Mouse (Mus musculus) hindbrain, embryonic 15.5 days (tissue): ENCODE data around the gene Zfp280d. TPM values are rescaled to one million over a fixed set of nuclear protein-coding genes. Genes with fewer than 3 reads are reported as not detected.

Source experiments
- ATAC-seq: fragments of 200-750 bp; cut with Nextera tagmentation; 2 replicates; pipeline ENCODE4 v1.8.0; 2017; ENCODE audit warnings: low read depth, moderate number of reproducible peaks, moderate TSS enrichment; ENCODE audit not compliant: low FRiP score
- H3K27ac ChIP-seq: fragments of 300-500 bp; sonication (generic); replicated peaks from 2 replicates; pipeline ENCODE4 v1.5.1; 2015; ENCODE audit warnings: mild to moderate bottlenecking, inconsistent platforms
- H3K27me3 ChIP-seq: fragments of 300-500 bp; sonication (generic); 2 replicates; pipeline ENCODE4 v1.6.1; 2015; ENCODE audit warnings: control low read depth, inconsistent platforms
- H3K36me3 ChIP-seq: fragments of 300-500 bp; sonication (generic); 2 replicates; pipeline ENCODE4 v1.6.1; 2015; ENCODE audit warnings: control low read depth, inconsistent platforms
- H3K4me1 ChIP-seq: fragments of 300-500 bp; sonication (generic); replicated peaks from 2 replicates; pipeline ENCODE4 v1.6.1; 2015; ENCODE audit warnings: control low read depth, inconsistent platforms
- H3K4me2 ChIP-seq: fragments of 300-500 bp; sonication (generic); 2 replicates; pipeline ENCODE4 v1.6.1; 2015; ENCODE audit warnings: moderate library complexity, mild to moderate bottlenecking, inconsistent platforms
- H3K4me3 ChIP-seq: fragments of 300-500 bp; sonication (generic); 2 replicates; pipeline ENCODE4 v1.5.1; 2015; ENCODE audit warnings: mild to moderate bottlenecking, inconsistent platforms
- H3K9ac ChIP-seq: fragments of 300-500 bp; sonication (generic); 2 replicates; pipeline ENCODE4 v1.6.1; 2015; ENCODE audit warnings: inconsistent platforms
- H3K9me3 ChIP-seq: fragments of 300-500 bp; sonication (generic); 2 replicates; pipeline ENCODE4 v1.6.1; 2016; ENCODE audit warnings: control low read depth, inconsistent platforms
- WGBS: fragments of 180-500 bp; shearing (Covaris S2); methylation state at CpG from one replicate; pipeline ENCODE4 v1.1.7; 2015; 5-methylcytosine and 5-hydroxymethylcytosine counted together
- polyA plus RNA-seq: library from polyadenylated mRNA; unstranded; fragments of >200 nt; fragmentation: Nextera tagmentation; extraction: Ambion mirVana; gene quantifications from 2 replicates; pipeline ENCODE4 v1.2.1, GENCODE M21; 2015

The Zfp280d gene
- polyA plus RNA-seq, 1 experiment from 2014 or later, result 35.1 TPM

DNA sequence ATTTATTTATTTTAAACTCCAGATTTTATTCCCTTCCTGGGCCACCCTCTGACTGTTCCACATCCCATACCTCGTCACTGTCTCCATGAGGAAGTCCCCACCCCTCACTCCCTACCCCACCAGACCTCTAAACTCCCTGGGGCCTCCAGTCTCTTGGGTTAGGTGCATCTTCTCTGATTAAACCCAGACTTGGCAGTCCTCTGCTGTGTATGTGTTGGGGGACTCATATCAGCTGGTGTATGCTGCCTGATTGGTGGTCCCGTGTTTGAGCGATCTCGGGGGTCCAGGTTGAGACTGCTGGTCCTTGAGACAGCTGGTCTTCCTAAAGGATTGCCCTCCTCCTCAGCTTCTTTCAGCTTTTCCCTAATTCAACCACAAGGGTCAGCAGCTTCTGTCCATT, 5.3 kb downstream of the Zfp280d start:
- no peaks in the 10 kb centered on the region for H3K27me3 ChIP-seq
- H3K27ac ChIP-seq, result no peak overlapping the region
- H3K9ac ChIP-seq, result no peak overlapping the region
- H3K36me3 ChIP-seq, result no peaks in the 10 kb centered on the region
- H3K4me3 ChIP-seq, result no peak overlapping the region
- 92% methylated on average over 4 of the region's 4 CpGs for WGBS
- H3K4me2 ChIP-seq, result no peak overlapping the region
- H3K4me1 ChIP-seq, result peaks cover 14% of the 10 kb centered on the region
- 0 out of 2 replicates have a peak, but pooled peaks cover 3% of the 10 kb centered on the region for H3K9me3 ChIP-seq
- ATAC-seq, result no peak

DNA sequence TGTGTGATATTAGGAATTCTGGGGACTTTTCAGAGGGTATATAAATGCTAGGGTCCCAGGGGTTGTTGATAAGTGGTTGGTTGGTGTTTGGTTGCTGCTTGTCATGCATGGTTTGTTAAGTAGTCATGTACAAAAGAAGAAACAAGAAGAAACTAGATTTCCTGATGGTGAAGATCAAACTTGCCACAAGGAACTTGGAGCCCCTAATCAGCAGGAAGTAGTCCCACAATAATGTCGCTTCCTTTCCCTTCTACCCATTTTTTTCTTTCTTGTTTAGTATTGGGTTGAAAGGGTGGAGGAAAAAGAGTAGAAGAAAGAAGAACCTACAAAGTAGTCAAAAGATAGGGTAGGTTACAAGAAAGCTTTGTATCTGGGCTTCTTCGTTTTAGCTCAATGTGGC, 13.0 kb downstream of the Zfp280d start:
- Histone ChIP-seq H3K27me3 (no peaks in the 10 kb centered on the region), H3K4me2 (no peak overlapping the region), H3K4me3 (no peak overlapping the region), H3K9ac (no peak overlapping the region), H3K36me3 (no peaks in the 10 kb centered on the region), H3K27ac (no peak overlapping the region), H3K4me1 (no peaks in the 10 kb centered on the region), H3K9me3 (0 out of 2 replicates have a peak, but pooled peaks cover 3% of the 10 kb centered on the region)
- WGBS, result 94% methylated on average over 2 of the region's 2 CpGs
- ATAC-seq, result no peak

DNA sequence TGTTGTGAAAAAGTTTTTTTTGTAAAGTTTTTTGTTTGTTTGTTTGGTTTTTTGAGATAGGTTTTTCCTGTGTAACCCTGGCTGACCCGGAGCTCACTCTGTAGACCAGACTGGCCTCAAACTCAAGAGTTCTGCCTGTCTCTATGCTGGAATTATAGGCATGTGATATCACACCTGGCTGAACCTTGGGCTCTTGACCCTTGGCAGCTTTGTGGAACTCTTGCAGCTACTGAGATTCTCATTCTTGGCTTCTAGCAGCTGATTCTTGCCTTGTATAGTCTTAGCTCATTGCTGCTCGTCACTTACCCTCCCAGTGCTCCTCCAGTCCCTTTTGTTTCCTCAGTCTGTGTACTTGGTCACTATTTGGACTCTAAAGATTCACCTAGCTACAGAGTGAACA, 13.6 kb downstream of the Zfp280d start:
- Histone ChIP-seq H3K9ac (no peak overlapping the region), H3K4me2 (no peak overlapping the region), H3K36me3 (no peaks in the 10 kb centered on the region), H3K4me1 (no peaks in the 10 kb centered on the region), H3K27me3 (no peaks in the 10 kb centered on the region), H3K4me3 (no peak overlapping the region), H3K9me3 (0 out of 2 replicates have a peak, but pooled peaks cover 3% of the 10 kb centered on the region), H3K27ac (no peak overlapping the region; the same call in 1 of the 2 replicates)
- no peak for ATAC-seq
- WGBS, result 93% methylated on average over 2 of the region's 2 CpGs

DNA sequence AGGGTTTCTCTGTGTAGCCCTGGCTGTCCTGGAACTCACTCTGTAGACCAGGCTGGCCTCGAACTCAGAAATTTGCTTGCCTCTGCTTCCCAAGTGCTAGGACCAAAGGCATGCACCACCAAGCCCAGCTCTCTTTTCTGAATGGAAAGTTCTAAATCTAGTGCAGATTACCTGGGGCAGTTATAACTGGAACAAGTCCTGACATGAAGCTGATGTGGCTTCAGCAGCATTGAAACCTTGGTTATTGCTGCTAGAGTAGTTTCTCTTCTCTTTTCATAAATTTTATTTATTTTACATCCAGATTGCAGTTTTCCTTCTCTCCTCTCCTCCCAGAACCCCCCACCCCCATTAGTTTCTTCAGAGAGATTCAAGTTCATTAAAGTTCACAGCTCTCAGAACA, 14.4 kb downstream of the Zfp280d start:
- ATAC-seq, result no peak
- 96% methylated on average over 1 of the region's 1 CpGs for WGBS
- H3K9me3 ChIP-seq, result no peaks in the 10 kb centered on the region
- H3K4me3 ChIP-seq, result no peak overlapping the region
- H3K4me2 ChIP-seq, result no peak overlapping the region
- no peak overlapping the region for H3K27ac ChIP-seq
- no peak overlapping the region for H3K9ac ChIP-seq
- no peaks in the 10 kb centered on the region for H3K27me3 ChIP-seq
- no peaks in the 10 kb centered on the region for H3K36me3 ChIP-seq
- H3K4me1 ChIP-seq, result no peaks in the 10 kb centered on the region

DNA sequence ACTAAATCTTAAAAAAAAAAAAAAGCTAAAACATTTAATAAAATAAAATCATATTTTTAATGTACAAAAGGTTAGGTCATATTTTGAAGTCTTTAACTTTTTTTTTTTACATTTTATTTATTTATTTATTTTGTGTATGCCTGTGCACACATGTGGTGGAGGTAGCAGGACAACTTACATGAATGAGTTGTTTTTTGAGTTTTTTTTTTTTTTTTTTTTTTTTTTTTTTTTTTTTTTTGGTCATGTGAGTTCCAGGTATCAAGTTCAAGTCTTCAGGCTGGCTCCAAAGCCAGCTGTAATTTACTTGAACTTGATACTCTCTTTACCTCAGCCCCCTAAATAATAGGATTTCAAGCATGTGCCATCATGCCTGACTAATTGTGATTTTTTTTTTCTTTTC, 19.4 kb downstream of the Zfp280d start:
- no peaks in the 10 kb centered on the region for H3K4me1 ChIP-seq
- H3K27me3 ChIP-seq, result no peaks in the 10 kb centered on the region
- no peaks in the 10 kb centered on the region for H3K36me3 ChIP-seq
- no peak overlapping the region for H3K4me2 ChIP-seq
- no peak overlapping the region for H3K4me3 ChIP-seq
- ATAC-seq, result no peak
- H3K27ac ChIP-seq, result no peak overlapping the region
- H3K9ac ChIP-seq, result no peak overlapping the region
- H3K9me3 ChIP-seq, result no peaks in the 10 kb centered on the region

DNA sequence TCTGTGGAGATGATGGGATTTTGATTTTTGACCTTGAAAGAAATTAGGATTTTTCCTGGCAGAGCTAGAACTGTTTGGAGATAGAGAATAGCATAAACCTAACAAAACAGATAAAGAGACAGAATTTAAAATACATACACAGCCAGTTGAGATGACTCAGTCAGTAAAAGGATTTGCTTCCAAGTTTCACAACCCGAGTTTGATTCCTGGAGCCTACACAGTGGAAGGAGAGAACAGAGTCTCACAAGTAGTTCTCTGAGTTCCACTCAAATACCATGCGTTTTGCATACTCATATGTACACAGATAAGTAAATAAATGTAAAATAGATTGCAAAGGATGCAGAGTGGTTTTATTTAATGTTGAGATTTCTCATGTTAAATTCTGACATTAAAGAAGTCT, 35.1 kb downstream of the Zfp280d start:
- Histone ChIP-seq H3K4me2 (no peak overlapping the region), H3K4me3 (no peak overlapping the region), H3K27ac (no peak overlapping the region), H3K36me3 (peaks cover 19% of the 10 kb centered on the region; the same call in 1 of the 2 replicates), H3K27me3 (no peaks in the 10 kb centered on the region), H3K9ac (no peak overlapping the region), H3K4me1 (no peaks in the 10 kb centered on the region), H3K9me3 (no peaks in the 10 kb centered on the region)
- 88% methylated on average over 2 of the region's 2 CpGs for WGBS
- no peak for ATAC-seq

DNA sequence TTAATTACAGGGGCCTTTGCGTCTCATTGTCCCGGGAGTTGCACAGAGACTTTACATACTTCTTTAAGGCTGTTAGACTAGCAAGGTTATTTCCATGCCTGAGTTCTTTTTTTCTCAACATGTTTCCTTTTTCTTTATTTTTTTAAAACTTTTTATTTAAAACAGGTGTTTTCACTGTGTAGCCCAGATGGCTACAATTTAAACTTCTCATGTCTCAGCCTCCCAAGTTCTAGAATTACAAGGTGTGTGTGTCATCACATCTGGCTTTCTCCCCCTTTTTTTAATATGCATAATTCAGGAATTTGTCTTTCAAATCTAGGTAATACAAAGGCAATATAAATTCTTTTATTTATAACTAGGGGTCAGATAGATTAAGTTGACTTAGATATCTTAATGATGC, 58.6 kb downstream of the Zfp280d start:
- H3K4me1 ChIP-seq, result no peaks in the 10 kb centered on the region
- H3K4me2 ChIP-seq, result no peak overlapping the region
- no peak overlapping the region for H3K9ac ChIP-seq
- no peaks in the 10 kb centered on the region for H3K9me3 ChIP-seq
- 91% methylated on average over 2 of the region's 2 CpGs for WGBS
- H3K4me3 ChIP-seq, result no peak overlapping the region
- peaks cover 17% of the 10 kb centered on the region for H3K36me3 ChIP-seq
- ATAC-seq, result no peak
- no peaks in the 10 kb centered on the region for H3K27me3 ChIP-seq
- H3K27ac ChIP-seq, result no peak overlapping the region

DNA sequence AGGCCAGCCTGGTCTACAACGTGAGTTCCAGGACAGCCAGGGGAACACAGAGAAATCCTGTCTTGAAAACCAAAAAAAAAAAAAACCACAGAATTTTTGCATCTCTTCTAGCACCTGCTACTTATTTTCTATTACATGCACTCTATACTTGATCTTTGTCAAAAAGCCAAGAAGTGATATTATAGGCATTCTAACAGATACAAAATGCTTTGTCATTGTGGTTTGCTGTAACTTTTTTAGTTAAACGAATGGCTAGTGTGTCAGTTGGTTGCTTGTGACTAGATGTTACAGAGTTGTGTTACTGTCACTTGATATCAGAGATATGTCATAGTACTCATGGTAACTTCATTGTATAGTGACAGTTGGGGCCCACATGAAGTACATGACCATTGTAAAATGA, 61.4 kb downstream of the Zfp280d start:
- WGBS, result 94% methylated on average over 2 of the region's 2 CpGs

DNA sequence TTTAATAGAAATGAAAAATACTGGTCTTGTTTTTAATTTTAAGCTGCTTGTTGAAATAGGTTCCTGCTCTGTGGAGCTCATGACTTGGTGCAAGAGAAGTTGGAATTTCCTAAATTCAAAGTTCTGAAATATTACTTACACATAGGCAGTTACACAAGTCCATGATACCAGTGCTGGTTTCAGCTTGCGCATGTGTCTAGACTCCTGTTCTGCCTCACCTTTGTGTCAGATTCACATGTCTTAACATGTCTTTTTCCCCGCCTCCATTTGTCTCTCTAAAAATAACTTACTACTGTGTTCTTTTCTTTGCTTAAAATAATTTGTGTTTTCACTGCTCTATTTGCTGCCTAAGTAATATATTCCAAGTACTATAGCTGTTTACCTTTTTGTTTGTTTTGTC, 64.5 kb downstream of the Zfp280d start:
- no peak for ATAC-seq

More for the DNA sequence above, 61.4 kb downstream of the Zfp280d start:
- Histone ChIP-seq H3K9ac (no peak overlapping the region), H3K4me3 (no peak overlapping the region), H3K4me2 (no peak overlapping the region), H3K4me1 (no peaks in the 10 kb centered on the region), H3K27ac (no peak overlapping the region), H3K27me3 (no peaks in the 10 kb centered on the region), H3K36me3 (peaks cover 23% of the 10 kb centered on the region), H3K9me3 (no peaks in the 10 kb centered on the region)
- no peak for ATAC-seq

DNA sequence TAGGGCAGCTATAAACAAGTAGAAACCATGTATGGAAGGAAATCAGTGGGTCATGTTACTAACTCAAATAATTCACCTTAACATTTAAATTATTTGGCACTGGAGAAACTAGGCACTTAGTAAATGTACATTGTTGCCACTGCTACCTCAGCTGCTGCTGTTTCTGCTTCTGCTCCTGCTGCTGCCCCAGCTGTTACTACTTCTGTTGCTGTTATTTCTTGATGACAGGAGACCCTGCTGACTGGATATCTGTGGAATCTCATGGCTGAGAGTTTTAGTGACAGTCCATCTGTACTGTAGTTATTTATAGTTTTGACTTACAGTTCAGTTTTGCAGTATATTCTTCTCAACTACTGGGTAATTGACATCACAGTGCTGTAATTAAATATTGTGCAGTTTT, 69.2 kb downstream of the Zfp280d start:
- no peak overlapping the region for H3K9ac ChIP-seq
- H3K36me3 ChIP-seq, result peaks cover 20% of the 10 kb centered on the region
- ATAC-seq, result no peak
- no peak overlapping the region for H3K4me2 ChIP-seq
- no peak overlapping the region for H3K27ac ChIP-seq
- H3K4me3 ChIP-seq, result no peak overlapping the region
- H3K27me3 ChIP-seq, result no peaks in the 10 kb centered on the region
- no peaks in the 10 kb centered on the region for H3K4me1 ChIP-seq
- H3K9me3 ChIP-seq, result no peaks in the 10 kb centered on the region

More for the DNA sequence above, 64.5 kb downstream of the Zfp280d start:
- no peak overlapping the region for H3K4me3 ChIP-seq
- peaks cover 17% of the 10 kb centered on the region for H3K36me3 ChIP-seq
- WGBS, result 98% methylated on average over 2 of the region's 2 CpGs
- H3K27me3 ChIP-seq, result no peaks in the 10 kb centered on the region
- H3K4me1 ChIP-seq, result no peaks in the 10 kb centered on the region
- no peak overlapping the region for H3K27ac ChIP-seq
- no peak overlapping the region for H3K4me2 ChIP-seq
- no peaks in the 10 kb centered on the region for H3K9me3 ChIP-seq
- no peak overlapping the region for H3K9ac ChIP-seq

DNA sequence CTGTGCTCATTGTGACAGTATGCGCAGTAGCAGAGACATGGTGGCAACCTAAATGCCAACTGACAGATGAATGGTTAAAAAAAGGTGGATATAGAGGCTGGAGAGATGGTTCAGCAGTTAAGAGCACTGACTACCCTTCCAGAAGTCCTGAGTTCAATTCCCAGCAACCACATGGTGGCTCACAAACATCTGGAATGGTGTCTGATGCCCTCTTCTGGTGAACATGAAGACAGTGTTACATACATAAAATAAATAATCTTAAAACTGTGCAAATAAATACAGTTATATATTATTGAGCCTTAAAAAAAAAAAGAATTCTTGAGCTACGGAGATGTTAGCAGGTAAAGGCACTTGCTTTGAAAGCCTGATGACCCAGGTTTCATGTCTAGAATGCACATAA, 97.7 kb downstream of the Zfp280d start:
- Histone ChIP-seq H3K27ac (no peak overlapping the region), H3K27me3 (no peaks in the 10 kb centered on the region), H3K9ac (no peak overlapping the region), H3K36me3 (no peaks in the 10 kb centered on the region), H3K4me1 (no peaks in the 10 kb centered on the region), H3K9me3 (no peaks in the 10 kb centered on the region), H3K4me3 (no peak overlapping the region), H3K4me2 (no peak overlapping the region)
- 96% methylated on average over 2 of the region's 2 CpGs for WGBS
- ATAC-seq, result no peak

DNA sequence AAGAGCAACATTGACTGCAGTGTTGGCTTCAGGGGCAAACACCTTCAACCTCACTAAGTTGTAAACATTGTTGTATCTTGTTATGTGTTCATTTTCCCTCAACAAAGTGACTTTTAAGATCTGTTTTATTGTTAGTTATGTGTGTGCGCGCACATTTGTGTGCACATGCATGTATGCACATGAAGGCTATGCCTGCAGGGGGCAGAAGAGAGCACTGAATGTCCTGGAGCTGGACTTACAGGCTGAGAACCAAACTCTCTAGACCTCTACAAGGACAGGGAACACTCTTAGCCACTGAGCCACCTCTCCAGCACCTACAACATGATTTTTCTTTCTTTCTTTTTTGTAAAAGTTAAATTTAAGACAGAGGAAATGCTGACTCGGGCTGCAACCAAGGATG, 99.4 kb downstream of the Zfp280d start:
- WGBS, result 95% methylated on average over 3 of the region's 3 CpGs

DNA sequence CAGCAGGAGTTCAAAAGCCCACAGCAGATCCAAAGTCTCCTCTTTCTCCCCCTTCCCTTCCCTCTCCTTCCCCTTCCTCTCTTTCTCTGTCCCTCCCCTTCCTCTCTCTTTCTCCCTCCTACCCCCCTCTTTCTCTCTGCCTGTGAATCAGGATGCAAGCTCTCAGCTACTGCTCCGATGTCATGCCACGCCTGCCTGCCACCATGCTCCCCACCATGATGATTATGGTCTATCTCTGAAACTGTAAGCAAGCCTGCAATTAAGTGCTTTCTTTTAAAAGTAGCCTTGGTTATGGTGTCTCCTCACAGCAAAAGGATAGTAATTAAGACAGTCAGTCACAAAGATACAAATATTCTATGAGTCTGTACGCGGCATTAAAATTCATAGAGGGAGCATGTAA, 100.3 kb downstream of the Zfp280d start:
- no peak for ATAC-seq
- H3K27me3 ChIP-seq, result no peaks in the 10 kb centered on the region
- no peak overlapping the region for H3K4me3 ChIP-seq
- WGBS, result 71% methylated on average over 4 of the region's 4 CpGs
- H3K4me1 ChIP-seq, result no peaks in the 10 kb centered on the region
- H3K9me3 ChIP-seq, result no peaks in the 10 kb centered on the region
- no peak overlapping the region for H3K27ac ChIP-seq
- H3K9ac ChIP-seq, result no peak overlapping the region
- H3K4me2 ChIP-seq, result no peak overlapping the region
- H3K36me3 ChIP-seq, result no peaks in the 10 kb centered on the region

More for the DNA sequence above, 99.4 kb downstream of the Zfp280d start:
- no peaks in the 10 kb centered on the region for H3K9me3 ChIP-seq
- H3K9ac ChIP-seq, result no peak overlapping the region
- H3K27me3 ChIP-seq, result no peaks in the 10 kb centered on the region
- no peaks in the 10 kb centered on the region for H3K36me3 ChIP-seq
- H3K27ac ChIP-seq, result no peak overlapping the region
- H3K4me3 ChIP-seq, result no peak overlapping the region
- ATAC-seq, result no peak
- no peaks in the 10 kb centered on the region for H3K4me1 ChIP-seq
- no peak overlapping the region for H3K4me2 ChIP-seq
